ENCODE assay signal across 16 mouse cellular contexts in genomic region chr1:35765692-35766091, GRCm38 (mm10).
DNase-seq lines count a peak whose midpoint lies in the region; ATAC-seq and TF ChIP-seq lines count a peak whose summit lies in the region.
"Had no signal": no experiment of that assay in that cellular context is flagged by ENCODE, and none has a peak within 500 bp of the region (broad histone marks: within the 10 kb centered on the region; RNA-seq: fewer than 3 reads in every experiment).

No protein-coding gene starts in this region.

- H3K4me2 ChIP-seq in kidney, postnatal 0 days (ENCODE audit: low read length) = no peak overlapping the region
- H3K4me2 ChIP-seq: forebrain, embryonic 12.5 days; hindbrain, embryonic 15.5 days; limb, embryonic 15.5 days had no signal

- H3K4me1 ChIP-seq in kidney, postnatal 0 days (replicated peaks; ENCODE audit: insufficient read depth, low read length) = no peaks in the 10 kb centered on the region
- H3K4me1 ChIP-seq: forebrain, embryonic 12.5 days; hindbrain, embryonic 15.5 days; limb, embryonic 15.5 days had no signal

- ATAC-seq in kidney, postnatal 0 days (replicated peaks; ENCODE audit: low FRiP score, low read depth) = no peak

- peak; percentile 31; the same call in 1 of the 2 replicates for TF ChIP-seq CTCF in kidney, postnatal 0 days (IDR thresholded peaks at IDR 0.05; ENCODE audit: low read depth)

- H3K9ac ChIP-seq in kidney, postnatal 0 days (ENCODE audit: low read depth, low read length) = no peak overlapping the region
- H3K9ac ChIP-seq: forebrain, embryonic 12.5 days; hindbrain, embryonic 15.5 days; limb, embryonic 15.5 days had no signal

- 92% methylated on average over 4 of the region's 4 CpGs for WGBS in kidney, postnatal 0 days

- no peaks in the 10 kb centered on the region for H3K9me3 ChIP-seq in kidney, postnatal 0 days (replicated peaks; ENCODE audit: low read length)
- H3K9me3 ChIP-seq: forebrain, embryonic 12.5 days; hindbrain, embryonic 15.5 days; limb, embryonic 15.5 days had no signal

- H3K27ac ChIP-seq in kidney, postnatal 0 days = no peak overlapping the region
- H3K27ac ChIP-seq: forebrain, embryonic 12.5 days; hindbrain, embryonic 15.5 days; limb, embryonic 15.5 days had no signal

- DNase-seq in kidney, postnatal 0 days (ENCODE audit: low spot score) = peak; percentile 12
- no peak for DNase-seq in kidney, adult 9 months
- peak; percentile 1 for DNase-seq in thymus, postnatal 25 days
- DNase-seq in thymus, adult 18-20 months = no peak
- peak; percentile 26 for DNase-seq in brain, adult 2 months (ENCODE audit: low read depth, low spot score)
- DNase-seq in splenic B cell, adult 2 months (ENCODE audit: low read depth, low spot score) = peak; percentile 53
- DNase-seq in testis, postnatal 14 days (ENCODE audit: low spot score) = no peak
- DNase-seq in cerebellum, postnatal 36 days = no peak
- DNase-seq: cerebellum, adult 18-20 months; heart, adult 11 months; kidney, adult 8-10 months; lung, adult 2 months; right cerebral cortex, adult 18-20 months had no signal

- no peak overlapping the region for H3K4me3 ChIP-seq in kidney, postnatal 0 days (replicated peaks; ENCODE audit: low read depth, low read length)
- H3K4me3 ChIP-seq: forebrain, embryonic 12.5 days; hindbrain, embryonic 15.5 days; limb, embryonic 15.5 days had no signal

- H3K27me3 ChIP-seq in kidney, postnatal 0 days (ENCODE audit: insufficient read depth, low read length) = no peaks in the 10 kb centered on the region
- no peaks in the 10 kb centered on the region for H3K27me3 ChIP-seq in splenic B cell, adult 2 months (ENCODE audit: control insufficient read depth, insufficient read depth, low read length, poor library complexity, severe bottlenecking)
- H3K27me3 ChIP-seq: forebrain, embryonic 12.5 days; hindbrain, embryonic 15.5 days; limb, embryonic 15.5 days had no signal

- no peaks in the 10 kb centered on the region for H3K36me3 ChIP-seq in kidney, postnatal 0 days (ENCODE audit: insufficient read depth, low read length)
- no peaks in the 10 kb centered on the region for H3K36me3 ChIP-seq in splenic B cell, adult 2 months (ENCODE audit: control insufficient read depth, insufficient read depth, low read length, poor library complexity, severe bottlenecking)
- H3K36me3 ChIP-seq: forebrain, embryonic 12.5 days; hindbrain, embryonic 15.5 days; limb, embryonic 15.5 days had no signal

Comparison
In these comparisons a context has a peak if more than half of its experiments do, and no peak if none do; other contexts are left out.
1. DNase-seq: peak in kidney, postnatal 0 days (single experiment), thymus, postnatal 25 days (single experiment), brain, adult 2 months (single experiment) and splenic B cell, adult 2 months (single experiment); none in kidney, adult 9 months (single experiment), thymus, adult 18-20 months (0 of 2), testis, postnatal 14 days (single experiment) and cerebellum, postnatal 36 days (0 of 2).